Mouse (Mus musculus) bone marrow, adult 2 months (tissue): ENCODE measurements around the gene Gopc.

Experiments used
- CTCF ChIP-seq: fragments of 200-500 bp; IDR thresholded peaks from 2 replicates; pipeline ENCODE4 v1.5.1; 2011; ENCODE audit warnings: low read length, control low read depth; ENCODE audit not compliant: control insufficient read depth, insufficient read depth
- POLR2A ChIP-seq: fragments of 200-500 bp; IDR thresholded peaks from 2 replicates; pipeline ENCODE4 v1.6.1; 2011; ENCODE audit warnings: low read depth, mild to moderate bottlenecking, control low read depth, low read length, borderline replicate concordance; ENCODE audit not compliant: control insufficient read depth

- TF ChIP-seq CTCF (no peak), POLR2A (no peak)
Observed at GRCm38 (mm10) chr10:52381321-52381801, 563 bp downstream of the Gopc start.
